Comparison of ENCODE assay signal across 15 mouse cellular contexts in genomic region chr2:68792296-68792695, GRCm38 (mm10).
"Had no signal": no experiment of that assay in that cellular context is flagged by ENCODE, and none has a peak within 500 bp of the region (broad histone marks: within the 10 kb centered on the region; RNA-seq: fewer than 3 reads in every experiment).

No protein-coding gene starts in this region.

- H3K4me2 ChIP-seq: kidney, embryonic 15.5 days; liver, embryonic 13.5 days; midbrain, embryonic 11.5 days; neural tube, embryonic 12.5 days; neural tube, embryonic 15.5 days had no signal

- H3K4me3 ChIP-seq: kidney, embryonic 15.5 days; left cerebral cortex, adult 2 months; liver, embryonic 13.5 days; neural tube, embryonic 12.5 days; neural tube, embryonic 15.5 days had no signal

- H3K4me1 ChIP-seq: liver, embryonic 13.5 days; neural tube, embryonic 12.5 days had no signal

- H3K27ac ChIP-seq: kidney, embryonic 15.5 days; left cerebral cortex, adult 2 months; liver, embryonic 13.5 days; neural tube, embryonic 12.5 days; neural tube, embryonic 15.5 days had no signal

- DNase-seq: kidney, adult 11 months; kidney, adult 8-10 months; kidney, postnatal 10 days; kidney, postnatal 36 days; layer of hippocampus, postnatal 36 days; liver, embryonic 13.5 days; lung, adult 2 months; lung, postnatal 14 days; lung, postnatal 4 days; midbrain, embryonic 14.5 days had no signal

- H3K9ac ChIP-seq: kidney, embryonic 15.5 days; liver, embryonic 13.5 days; neural tube, embryonic 12.5 days; neural tube, embryonic 15.5 days had no signal

- H3K9me3 ChIP-seq: kidney, embryonic 15.5 days; liver, embryonic 13.5 days; neural tube, embryonic 12.5 days; neural tube, embryonic 15.5 days had no signal

- H3K36me3 ChIP-seq: kidney, embryonic 15.5 days; liver, embryonic 13.5 days; neural tube, embryonic 12.5 days; neural tube, embryonic 15.5 days had no signal

- H3K27me3 ChIP-seq: kidney, embryonic 15.5 days; liver, embryonic 13.5 days; neural tube, embryonic 12.5 days; neural tube, embryonic 15.5 days had no signal
